Mouse (Mus musculus): ENCODE results near the gene Cgrrf1.

DNA sequence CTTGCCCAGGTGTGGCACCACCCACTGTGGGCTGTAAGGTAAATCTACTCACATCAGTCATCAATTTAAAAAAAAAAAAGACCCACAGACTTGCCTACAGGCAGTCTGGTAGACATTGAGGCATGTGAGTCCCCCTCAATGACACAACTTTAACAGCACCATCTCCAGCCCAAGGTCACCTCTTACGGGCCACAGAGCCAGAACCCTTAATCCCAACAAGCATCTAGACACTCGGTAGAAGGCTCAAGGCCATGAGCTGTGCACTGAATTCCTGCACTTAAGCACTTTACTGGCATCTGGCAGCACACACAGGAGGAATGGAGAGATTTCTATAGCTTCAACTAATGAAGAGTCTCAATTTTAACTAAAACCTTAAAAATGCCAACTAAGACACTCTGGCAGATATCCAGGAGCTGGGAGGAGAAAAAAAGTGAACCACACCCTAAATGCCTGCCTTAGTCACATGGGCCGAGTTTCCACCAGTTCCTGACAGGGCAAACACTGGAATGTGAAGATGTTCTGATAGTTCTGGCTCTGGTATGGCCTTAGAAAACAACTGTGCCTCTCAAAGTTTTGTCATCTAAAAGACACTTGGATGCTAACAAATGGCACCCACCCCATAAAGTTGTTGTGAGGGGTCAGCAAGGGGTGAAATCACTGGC is 31.1 kb upstream of the Cgrrf1 start:
- TF ChIP-seq POLR2A (IDR thresholded peaks at IDR 0.05; ENCODE audit: control insufficient read depth, low read depth, low read length) (no peak), CTCF (IDR thresholded peaks at IDR 0.05; ENCODE audit: control insufficient read depth, insufficient read depth, insufficient replicate concordance, low read depth, low read length) (no peak)
